Comparison of ENCODE assay signal across 25 mouse cellular contexts in genomic region chr3:120342747-120343377, GRCm38 (mm10).
DNase-seq lines count a peak whose midpoint lies in the region; ATAC-seq lines count a peak whose summit lies in the region.
"Had no signal": no experiment of that assay in that cellular context is flagged by ENCODE, and none has a peak within 500 bp of the region (broad histone marks: within the 10 kb centered on the region; RNA-seq: fewer than 3 reads in every experiment).

No protein-coding gene starts in this region.

- H3K4me1 ChIP-seq in forebrain, embryonic 13.5 days = peaks cover 7% of the 10 kb centered on the region
- H3K4me1 ChIP-seq in forebrain, embryonic 10.5 days = no peaks in the 10 kb centered on the region
- no peaks in the 10 kb centered on the region for H3K4me1 ChIP-seq in midbrain, embryonic 11.5 days (ENCODE audit: control insufficient read depth, insufficient read depth, low read length)
- H3K4me1 ChIP-seq in midbrain, embryonic 16.5 days (ENCODE audit: control insufficient read depth, insufficient read depth, low read length) = peaks cover 2% of the 10 kb centered on the region; the same call in 1 of the 2 replicates
- peaks cover 10% of the 10 kb centered on the region; the same call in 1 of the 2 replicates for H3K4me1 ChIP-seq in forebrain, embryonic 15.5 days
- peaks cover 3% of the 10 kb centered on the region; the same call in 1 of the 2 replicates for H3K4me1 ChIP-seq in midbrain, embryonic 15.5 days
- H3K4me1 ChIP-seq: hindbrain, embryonic 13.5 days; kidney, embryonic 15.5 days; stomach, embryonic 15.5 days had no signal

- no peak overlapping the region for H3K9ac ChIP-seq in forebrain, embryonic 13.5 days
- no peak overlapping the region for H3K9ac ChIP-seq in midbrain, embryonic 11.5 days (ENCODE audit: low read length)
- no peak overlapping the region for H3K9ac ChIP-seq in midbrain, embryonic 16.5 days (ENCODE audit: low read depth, low read length)
- H3K9ac ChIP-seq in forebrain, embryonic 15.5 days (replicated peaks) = no peak overlapping the region
- H3K9ac ChIP-seq in midbrain, embryonic 15.5 days = no peak overlapping the region
- H3K9ac ChIP-seq: hindbrain, embryonic 13.5 days; kidney, embryonic 15.5 days; liver, embryonic 14.5 days; lung, embryonic 14.5 days; stomach, embryonic 15.5 days had no signal

- H3K27me3 ChIP-seq in forebrain, embryonic 13.5 days = no peaks in the 10 kb centered on the region
- H3K27me3 ChIP-seq in forebrain, embryonic 10.5 days (ENCODE audit: poor library complexity, severe bottlenecking) = no peaks in the 10 kb centered on the region
- no peaks in the 10 kb centered on the region for H3K27me3 ChIP-seq in midbrain, embryonic 11.5 days (ENCODE audit: control insufficient read depth, insufficient read depth, low read length)
- H3K27me3 ChIP-seq in midbrain, embryonic 16.5 days (ENCODE audit: control insufficient read depth, insufficient read depth, low read depth, low read length) = no peaks in the 10 kb centered on the region
- no peaks in the 10 kb centered on the region for H3K27me3 ChIP-seq in forebrain, embryonic 15.5 days
- no peaks in the 10 kb centered on the region for H3K27me3 ChIP-seq in midbrain, embryonic 15.5 days (replicated peaks)
- H3K27me3 ChIP-seq: hindbrain, embryonic 13.5 days; kidney, embryonic 15.5 days; stomach, embryonic 15.5 days had no signal

- no peak overlapping the region for H3K4me2 ChIP-seq in forebrain, embryonic 13.5 days
- no peak overlapping the region for H3K4me2 ChIP-seq in midbrain, embryonic 11.5 days
- no peak overlapping the region for H3K4me2 ChIP-seq in midbrain, embryonic 16.5 days (ENCODE audit: low read length)
- H3K4me2 ChIP-seq in forebrain, embryonic 15.5 days (replicated peaks) = no peak overlapping the region
- no peak overlapping the region for H3K4me2 ChIP-seq in midbrain, embryonic 15.5 days
- H3K4me2 ChIP-seq: heart, embryonic 11.5 days; hindbrain, embryonic 13.5 days; kidney, embryonic 15.5 days; lung, embryonic 14.5 days; stomach, embryonic 15.5 days had no signal

- 36% methylated on average over 4 of the region's 4 CpGs for WGBS in forebrain, embryonic 13.5 days
- WGBS in forebrain, embryonic 10.5 days = 88% methylated on average over 4 of the region's 4 CpGs
- WGBS in midbrain, embryonic 11.5 days = 84% methylated on average over 4 of the region's 4 CpGs
- 35% methylated on average over 4 of the region's 4 CpGs for WGBS in midbrain, embryonic 16.5 days
- WGBS in forebrain, embryonic 15.5 days = 49% methylated on average over 4 of the region's 4 CpGs
- 43% methylated on average over 4 of the region's 4 CpGs for WGBS in midbrain, embryonic 15.5 days

- DNase-seq in forebrain, embryonic 10.5 days (ENCODE audit: extremely low spot score, low spot score) = no peak
- no peak for DNase-seq in midbrain, embryonic 11.5 days (ENCODE audit: low spot score, missing footprints)
- DNase-seq in adrenal gland, adult 18-20 months (ENCODE audit: low spot score in 2 of 2) = no peak
- no peak for DNase-seq in heart, adult 9 months (ENCODE audit: low spot score in 2 of 2)
- DNase-seq: adrenal gland, postnatal 10 days; cerebellum, adult 11-12 months; gastrocnemius, postnatal 14 days; heart, postnatal 36 days; kidney, adult 18-20 months; kidney, postnatal 25 days; liver; lung, embryonic 14.5 days; lung, postnatal 14 days had no signal

- ATAC-seq in forebrain, embryonic 13.5 days = peak; percentile 73
- ATAC-seq in midbrain, embryonic 11.5 days (ENCODE audit: low FRiP score) = peak; percentile 27; the same call in 1 of the 2 replicates
- ATAC-seq in midbrain, embryonic 16.5 days = no peak
- peak; percentile 78 for ATAC-seq in forebrain, embryonic 15.5 days (replicated peaks)
- ATAC-seq in midbrain, embryonic 15.5 days (replicated peaks) = peak; percentile 56; the same call in 1 of the 2 replicates

- no peaks in the 10 kb centered on the region for H3K36me3 ChIP-seq in forebrain, embryonic 13.5 days (ENCODE audit: poor library complexity, severe bottlenecking)
- H3K36me3 ChIP-seq in forebrain, embryonic 10.5 days (replicated peaks) = no peaks in the 10 kb centered on the region
- H3K36me3 ChIP-seq in midbrain, embryonic 11.5 days (ENCODE audit: control insufficient read depth, insufficient read depth, low read length) = no peaks in the 10 kb centered on the region
- no peaks in the 10 kb centered on the region for H3K36me3 ChIP-seq in midbrain, embryonic 16.5 days (ENCODE audit: control insufficient read depth, insufficient read depth, low read length)
- no peaks in the 10 kb centered on the region for H3K36me3 ChIP-seq in forebrain, embryonic 15.5 days
- no peaks in the 10 kb centered on the region for H3K36me3 ChIP-seq in midbrain, embryonic 15.5 days (replicated peaks)
- H3K36me3 ChIP-seq: G1E; hindbrain, embryonic 13.5 days; kidney, embryonic 15.5 days; stomach, embryonic 15.5 days had no signal

- peak overlapping the region; percentile 48; the same call in 1 of the 2 replicates for H3K27ac ChIP-seq in forebrain, embryonic 13.5 days
- no peak overlapping the region for H3K27ac ChIP-seq in forebrain, embryonic 10.5 days
- H3K27ac ChIP-seq in midbrain, embryonic 11.5 days (ENCODE audit: low read depth, low read length) = no peak overlapping the region
- no peak overlapping the region for H3K27ac ChIP-seq in midbrain, embryonic 16.5 days (ENCODE audit: low read length)
- peak overlapping the region; percentile 53 for H3K27ac ChIP-seq in forebrain, embryonic 15.5 days (replicated peaks)
- peak overlapping the region; percentile 25; the same call in 1 of the 2 replicates for H3K27ac ChIP-seq in midbrain, embryonic 15.5 days
- H3K27ac ChIP-seq: kidney, embryonic 15.5 days; liver, embryonic 14.5 days; stomach, embryonic 15.5 days had no signal

- no peak overlapping the region for H3K4me3 ChIP-seq in forebrain, embryonic 13.5 days
- no peak overlapping the region for H3K4me3 ChIP-seq in forebrain, embryonic 10.5 days
- H3K4me3 ChIP-seq in midbrain, embryonic 11.5 days (ENCODE audit: low read depth, low read length) = no peak overlapping the region
- no peak overlapping the region for H3K4me3 ChIP-seq in midbrain, embryonic 16.5 days (ENCODE audit: low read depth, low read length)
- H3K4me3 ChIP-seq in forebrain, embryonic 15.5 days = no peak overlapping the region
- no peak overlapping the region for H3K4me3 ChIP-seq in midbrain, embryonic 15.5 days
- H3K4me3 ChIP-seq: erythroblast, embryonic 14.5 days; hindbrain, embryonic 13.5 days; kidney, embryonic 15.5 days; myocyte; stomach, embryonic 15.5 days had no signal

- no peaks in the 10 kb centered on the region for H3K9me3 ChIP-seq in forebrain, embryonic 13.5 days (replicated peaks)
- no peaks in the 10 kb centered on the region for H3K9me3 ChIP-seq in forebrain, embryonic 10.5 days
- no peaks in the 10 kb centered on the region for H3K9me3 ChIP-seq in midbrain, embryonic 11.5 days (ENCODE audit: control insufficient read depth, low read length)
- H3K9me3 ChIP-seq in midbrain, embryonic 16.5 days (replicated peaks; ENCODE audit: control insufficient read depth, low read length, poor library complexity, severe bottlenecking) = no peaks in the 10 kb centered on the region
- H3K9me3 ChIP-seq in forebrain, embryonic 15.5 days = no peaks in the 10 kb centered on the region
- no peaks in the 10 kb centered on the region for H3K9me3 ChIP-seq in midbrain, embryonic 15.5 days
- H3K9me3 ChIP-seq: hindbrain, embryonic 13.5 days; kidney, embryonic 15.5 days; stomach, embryonic 15.5 days had no signal

Comparison
In these comparisons a context has a peak if more than half of its experiments do, and no peak if none do; other contexts are left out.
1. H3K27ac ChIP-seq: peak in forebrain, embryonic 13.5 days (single experiment), forebrain, embryonic 15.5 days (single experiment) and midbrain, embryonic 15.5 days (single experiment); none in forebrain, embryonic 10.5 days (single experiment), midbrain, embryonic 11.5 days (single experiment) and midbrain, embryonic 16.5 days (single experiment).